Mouse (Mus musculus): ENCODE data around the gene Gm42674. TPM values are rescaled to one million over a fixed set of nuclear protein-coding genes. Genes with fewer than 3 reads are reported as not detected.

Gm42674 gene
- polyA plus RNA-seq, 1 experiment from 2014 or later = not detected

- no peak overlapping the region for H3K4me2 ChIP-seq (replicated peaks)
- H3K27me3 ChIP-seq (ENCODE audit: control insufficient read depth, insufficient read depth, low read length) = no peaks in the 10 kb centered on the region
- H3K9ac ChIP-seq = no peak overlapping the region
- DNase-seq (ENCODE audit: low spot score) = no peak
- peaks cover 15% of the 10 kb centered on the region for H3K4me1 ChIP-seq (replicated peaks; ENCODE audit: control insufficient read depth, insufficient read depth, low read length)
- H3K9me3 ChIP-seq (ENCODE audit: control insufficient read depth, low read length) = no peaks in the 10 kb centered on the region
- H3K4me3 ChIP-seq (replicated peaks; ENCODE audit: low read length) = no peak overlapping the region
- no peak overlapping the region for H3K27ac ChIP-seq
- H3K36me3 ChIP-seq (replicated peaks; ENCODE audit: control insufficient read depth, insufficient read depth) = no peaks in the 10 kb centered on the region
- WGBS = 73% methylated on average over 5 of the region's 5 CpGs
- no peak for ATAC-seq (ENCODE audit: low FRiP score)
Measured at GRCm38 (mm10) chr3:90625496-90625895, 23.8 kb downstream of the Gm42674 start.

GRCm38 (mm10) chr3:90626266-90627021, 24.7 kb downstream of the Gm42674 start:
- ATAC-seq (ENCODE audit: low FRiP score) (no peak), DNase-seq (ENCODE audit: low spot score) (no peak)
- WGBS = 81% methylated on average over 9 of the region's 9 CpGs

GRCm38 (mm10) chr3:90627366-90627765, 25.7 kb downstream of the Gm42674 start:
- WGBS = 98% methylated on average over 5 of the region's 5 CpGs
- ATAC-seq (ENCODE audit: low FRiP score) = no peak
- H3K4me2 ChIP-seq (replicated peaks) = no peak overlapping the region

More at GRCm38 (mm10) chr3:90626266-90627021, 24.7 kb downstream of the Gm42674 start:
- H3K4me3 ChIP-seq (replicated peaks; ENCODE audit: low read length) = no peak overlapping the region
- no peaks in the 10 kb centered on the region for H3K9me3 ChIP-seq (ENCODE audit: control insufficient read depth, low read length)
- H3K9ac ChIP-seq = no peak overlapping the region
- H3K27me3 ChIP-seq (ENCODE audit: control insufficient read depth, insufficient read depth, low read length) = no peaks in the 10 kb centered on the region
- no peaks in the 10 kb centered on the region for H3K36me3 ChIP-seq (replicated peaks; ENCODE audit: control insufficient read depth, insufficient read depth)
- no peak overlapping the region for H3K4me2 ChIP-seq (replicated peaks)
- no peak overlapping the region for H3K27ac ChIP-seq
- H3K4me1 ChIP-seq (replicated peaks; ENCODE audit: control insufficient read depth, insufficient read depth, low read length) = peaks cover 15% of the 10 kb centered on the region

GRCm38 (mm10) chr3:90627807-90628206, 26.1 kb downstream of the Gm42674 start:
- no peak overlapping the region for H3K4me3 ChIP-seq (replicated peaks; ENCODE audit: low read length)
- no peak overlapping the region for H3K4me2 ChIP-seq (replicated peaks)
- WGBS = 62% methylated on average over 4 of the region's 4 CpGs
- peaks cover 15% of the 10 kb centered on the region for H3K4me1 ChIP-seq (replicated peaks; ENCODE audit: control insufficient read depth, insufficient read depth, low read length)
- no peaks in the 10 kb centered on the region for H3K36me3 ChIP-seq (replicated peaks; ENCODE audit: control insufficient read depth, insufficient read depth)
- no peak overlapping the region for H3K9ac ChIP-seq
- no peaks in the 10 kb centered on the region for H3K9me3 ChIP-seq (ENCODE audit: control insufficient read depth, low read length)
- ATAC-seq (ENCODE audit: low FRiP score) (no peak), DNase-seq (ENCODE audit: low spot score) (no peak)
- no peak overlapping the region for H3K27ac ChIP-seq
- no peaks in the 10 kb centered on the region for H3K27me3 ChIP-seq (ENCODE audit: control insufficient read depth, insufficient read depth, low read length)

More at GRCm38 (mm10) chr3:90627366-90627765, 25.7 kb downstream of the Gm42674 start:
- DNase-seq (ENCODE audit: low spot score) = no peak
- no peak overlapping the region for H3K27ac ChIP-seq
- no peak overlapping the region for H3K9ac ChIP-seq
- H3K9me3 ChIP-seq (ENCODE audit: control insufficient read depth, low read length) = no peaks in the 10 kb centered on the region
- H3K4me1 ChIP-seq (replicated peaks; ENCODE audit: control insufficient read depth, insufficient read depth, low read length) = peaks cover 15% of the 10 kb centered on the region
- no peak overlapping the region for H3K4me3 ChIP-seq (replicated peaks; ENCODE audit: low read length)
- H3K36me3 ChIP-seq (replicated peaks; ENCODE audit: control insufficient read depth, insufficient read depth) = no peaks in the 10 kb centered on the region
- no peaks in the 10 kb centered on the region for H3K27me3 ChIP-seq (ENCODE audit: control insufficient read depth, insufficient read depth, low read length)

GRCm38 (mm10) chr3:90629298-90629697, 27.6 kb downstream of the Gm42674 start:
- H3K27ac ChIP-seq = no peak overlapping the region
- H3K9me3 ChIP-seq (ENCODE audit: control insufficient read depth, low read length) = no peaks in the 10 kb centered on the region
- no peaks in the 10 kb centered on the region for H3K27me3 ChIP-seq (ENCODE audit: control insufficient read depth, insufficient read depth, low read length)
- no peak overlapping the region for H3K9ac ChIP-seq
- no peak overlapping the region for H3K4me3 ChIP-seq (replicated peaks; ENCODE audit: low read length)
- H3K4me1 ChIP-seq (replicated peaks; ENCODE audit: control insufficient read depth, insufficient read depth, low read length) = peaks cover 2% of the 10 kb centered on the region; the same call in 1 of the 2 replicates
- ATAC-seq (ENCODE audit: low FRiP score) = no peak
- WGBS = 83% methylated on average over 2 of the region's 2 CpGs
- H3K36me3 ChIP-seq (replicated peaks; ENCODE audit: control insufficient read depth, insufficient read depth) = no peaks in the 10 kb centered on the region
- no peak for DNase-seq (ENCODE audit: low spot score)
- H3K4me2 ChIP-seq (replicated peaks) = no peak overlapping the region

GRCm38 (mm10) chr3:90631984-90632383, 30.3 kb downstream of the Gm42674 start:
- DNase-seq (ENCODE audit: low spot score) = no peak
- H3K9me3 ChIP-seq (ENCODE audit: control insufficient read depth, low read length) = no peaks in the 10 kb centered on the region
- no peak overlapping the region for H3K9ac ChIP-seq
- H3K4me1 ChIP-seq (replicated peaks; ENCODE audit: control insufficient read depth, insufficient read depth, low read length) = no peaks in the 10 kb centered on the region
- no peaks in the 10 kb centered on the region for H3K27me3 ChIP-seq (ENCODE audit: control insufficient read depth, insufficient read depth, low read length)
- ATAC-seq (ENCODE audit: low FRiP score) = no peak
- WGBS = 84% methylated on average over 2 of the region's 2 CpGs
- H3K36me3 ChIP-seq (replicated peaks; ENCODE audit: control insufficient read depth, insufficient read depth) = no peaks in the 10 kb centered on the region
- H3K4me3 ChIP-seq (replicated peaks; ENCODE audit: low read length) = no peak overlapping the region
- H3K27ac ChIP-seq = no peak overlapping the region
- no peak overlapping the region for H3K4me2 ChIP-seq (replicated peaks)

GRCm38 (mm10) chr3:90638511-90639275, 37.0 kb downstream of the Gm42674 start:
- DNase-seq (ENCODE audit: low spot score) (no peak), ATAC-seq (ENCODE audit: low FRiP score) (no peak)
- no peaks in the 10 kb centered on the region for H3K27me3 ChIP-seq (ENCODE audit: control insufficient read depth, insufficient read depth, low read length)
- no peak overlapping the region for H3K4me3 ChIP-seq (replicated peaks; ENCODE audit: low read length)
- WGBS = 82% methylated on average over 1 of the region's 1 CpGs
- no peak overlapping the region for H3K4me2 ChIP-seq (replicated peaks)
- H3K27ac ChIP-seq = no peak overlapping the region
- H3K9ac ChIP-seq = no peak overlapping the region
- H3K9me3 ChIP-seq (ENCODE audit: control insufficient read depth, low read length) = no peaks in the 10 kb centered on the region
- H3K36me3 ChIP-seq (replicated peaks; ENCODE audit: control insufficient read depth, insufficient read depth) = no peaks in the 10 kb centered on the region
- no peaks in the 10 kb centered on the region for H3K4me1 ChIP-seq (replicated peaks; ENCODE audit: control insufficient read depth, insufficient read depth, low read length)

- no peak overlapping the region for H3K9ac ChIP-seq
- DNase-seq (ENCODE audit: low spot score) (no peak), ATAC-seq (ENCODE audit: low FRiP score) (no peak)
- H3K27ac ChIP-seq = no peak overlapping the region
- H3K27me3 ChIP-seq (ENCODE audit: control insufficient read depth, insufficient read depth, low read length) = no peaks in the 10 kb centered on the region
- 54% methylated on average over 7 of the region's 7 CpGs for WGBS
- no peak overlapping the region for H3K4me2 ChIP-seq (replicated peaks)
- no peaks in the 10 kb centered on the region for H3K4me1 ChIP-seq (replicated peaks; ENCODE audit: control insufficient read depth, insufficient read depth, low read length)
- no peaks in the 10 kb centered on the region for H3K9me3 ChIP-seq (ENCODE audit: control insufficient read depth, low read length)
- no peaks in the 10 kb centered on the region for H3K36me3 ChIP-seq (replicated peaks; ENCODE audit: control insufficient read depth, insufficient read depth)
- no peak overlapping the region for H3K4me3 ChIP-seq (replicated peaks; ENCODE audit: low read length)
Measured at GRCm38 (mm10) chr3:90639511-90640154, 37.9 kb downstream of the Gm42674 start.

- no peak overlapping the region for H3K4me2 ChIP-seq (replicated peaks)
- DNase-seq (ENCODE audit: low spot score) (no peak), ATAC-seq (ENCODE audit: low FRiP score) (no peak)
- no peak overlapping the region for H3K9ac ChIP-seq
- no peaks in the 10 kb centered on the region for H3K9me3 ChIP-seq (ENCODE audit: control insufficient read depth, low read length)
- no peak overlapping the region for H3K27ac ChIP-seq
- H3K4me1 ChIP-seq (replicated peaks; ENCODE audit: control insufficient read depth, insufficient read depth, low read length) = no peaks in the 10 kb centered on the region
- no peak overlapping the region for H3K4me3 ChIP-seq (replicated peaks; ENCODE audit: low read length)
- H3K36me3 ChIP-seq (replicated peaks; ENCODE audit: control insufficient read depth, insufficient read depth) = no peaks in the 10 kb centered on the region
- H3K27me3 ChIP-seq (ENCODE audit: control insufficient read depth, insufficient read depth, low read length) = no peaks in the 10 kb centered on the region
- WGBS = 89% methylated on average over 7 of the region's 7 CpGs
Measured at GRCm38 (mm10) chr3:90640981-90641380, 39.3 kb downstream of the Gm42674 start.

Data from hindbrain, embryonic 14.5 days (tissue).